Mouse (Mus musculus): ENCODE measurements around the gene Lrrc9.

- TF ChIP-seq CTCF (IDR thresholded peaks at IDR 0.05) (no peak), POLR2A (IDR thresholded peaks at IDR 0.05; ENCODE audit: insufficient read depth, low read depth, low read length) (no peak), EP300 (IDR thresholded peaks at IDR 0.05; ENCODE audit: insufficient read depth, low read depth, low read length) (no peak)
Measured at GRCm38 (mm10) chr12:72405031-72405430, 36.6 kb upstream of the Lrrc9 start.

All from heart, adult 2 months (tissue).